Mouse (Mus musculus): Measurements from ENCODE around the gene Ndst4. TPM values are rescaled to one million over a fixed set of nuclear protein-coding genes. Genes with fewer than 3 reads are reported as not detected.

The Ndst4 gene
- polyA plus RNA-seq, 1 experiment: 0.08 TPM

DNA sequence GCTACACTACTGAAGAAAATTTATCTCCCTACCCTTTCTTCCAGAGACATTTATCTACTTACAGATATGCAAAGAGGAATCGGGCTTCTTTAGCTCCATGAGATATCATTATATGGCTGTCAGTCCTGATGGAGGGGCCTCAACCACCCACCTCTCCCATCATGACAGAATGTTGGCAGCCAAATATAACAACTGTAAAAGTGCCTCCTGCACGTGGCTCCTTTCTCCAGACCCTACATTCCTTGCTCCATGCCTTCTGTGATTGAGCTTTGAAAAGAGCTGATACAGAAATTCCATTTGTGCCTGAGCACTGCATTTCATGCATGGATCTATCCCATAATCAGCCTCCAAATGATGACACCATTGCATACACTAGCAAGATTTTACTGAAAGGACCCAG is 331.1 kb downstream of the Ndst4 start:
- H3K4me1 ChIP-seq (ENCODE audit: control insufficient read depth, insufficient read depth, low read length): no peaks in the 10 kb centered on the region
- no peak for DNase-seq
- 64% methylated on average over 2 of the region's 2 CpGs for WGBS
- no peak overlapping the region for H3K27ac ChIP-seq (ENCODE audit: insufficient read depth, low read depth, low read length)
- no peaks in the 10 kb centered on the region for H3K36me3 ChIP-seq (ENCODE audit: control insufficient read depth, insufficient read depth, low read length)
- TF ChIP-seq CTCF (conservative IDR thresholded peaks at IDR 0.05; ENCODE audit: insufficient read depth, insufficient read length, low read depth, low read length) (no peak), POLR2A (IDR thresholded peaks at IDR 0.05; ENCODE audit: low read depth, low read length) (no peak)
- no peak overlapping the region for H3K4me3 ChIP-seq (ENCODE audit: insufficient read depth, low read depth, low read length)
- no peaks in the 10 kb centered on the region for H3K27me3 ChIP-seq (replicated peaks; ENCODE audit: control insufficient read depth, insufficient read depth, low read length)

DNA sequence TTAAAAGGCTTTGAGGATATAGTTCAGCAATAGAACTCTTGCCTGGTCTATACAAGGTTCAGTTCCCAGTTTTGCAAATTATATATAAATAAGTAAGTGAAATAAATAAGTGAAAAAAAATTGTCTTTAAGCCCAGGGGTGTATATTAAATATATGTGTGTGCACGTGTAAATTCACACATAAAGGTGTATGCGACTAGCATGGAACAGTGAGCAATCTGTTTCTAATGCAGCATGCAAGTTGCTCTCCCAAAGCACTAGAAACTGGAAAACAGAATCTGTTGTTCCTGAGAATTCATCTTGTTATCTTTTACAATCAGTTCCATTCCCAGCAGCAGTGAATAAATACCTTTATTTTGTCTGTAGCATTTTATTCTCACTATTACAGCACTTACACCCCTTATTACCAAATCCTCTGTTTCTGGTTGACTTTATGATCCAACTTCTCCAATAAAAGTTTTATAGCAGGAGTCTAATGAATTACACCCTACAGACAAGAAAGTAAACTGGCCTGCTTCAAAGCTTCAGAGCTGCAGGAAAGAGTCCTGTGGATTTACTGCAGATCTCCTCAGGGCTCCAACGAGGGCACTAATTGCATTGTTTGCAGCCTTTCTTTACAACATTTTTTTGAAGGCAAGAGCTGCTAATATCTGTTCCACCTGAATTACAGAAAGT is 340.7 kb downstream of the Ndst4 start:
- no peaks in the 10 kb centered on the region for H3K36me3 ChIP-seq (ENCODE audit: control insufficient read depth, insufficient read depth, low read length)
- no peaks in the 10 kb centered on the region for H3K27me3 ChIP-seq (replicated peaks; ENCODE audit: control insufficient read depth, insufficient read depth, low read length)
- no peak for DNase-seq
- no peak overlapping the region for H3K27ac ChIP-seq (ENCODE audit: insufficient read depth, low read depth, low read length)
- TF ChIP-seq CTCF (conservative IDR thresholded peaks at IDR 0.05; ENCODE audit: insufficient read depth, insufficient read length, low read depth, low read length) (no peak), POLR2A (IDR thresholded peaks at IDR 0.05; ENCODE audit: low read depth, low read length) (no peak)
- H3K4me1 ChIP-seq (ENCODE audit: control insufficient read depth, insufficient read depth, low read length): no peaks in the 10 kb centered on the region
- WGBS: 41% methylated on average over 3 of the region's 3 CpGs
- no peak overlapping the region for H3K4me3 ChIP-seq (ENCODE audit: insufficient read depth, low read depth, low read length)

DNA sequence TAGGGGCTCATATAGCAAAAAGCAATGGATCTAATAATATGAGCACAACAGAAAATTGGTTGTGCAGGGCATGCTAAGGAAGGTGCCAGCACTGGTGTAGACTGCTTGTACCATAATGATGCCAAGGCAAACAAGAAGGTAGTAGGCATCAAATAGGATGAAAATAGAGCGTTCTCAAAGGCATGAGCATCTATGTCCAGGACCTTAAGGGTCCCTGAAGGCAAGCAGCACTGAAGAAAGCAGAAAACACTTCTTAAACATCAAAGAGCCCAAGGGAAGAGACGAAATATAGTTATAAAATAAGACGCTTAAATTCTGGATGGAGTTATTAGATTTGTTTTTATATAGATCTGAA is 341.2 kb downstream of the Ndst4 start:
- DNase-seq: no peak
- Histone ChIP-seq H3K4me3 (ENCODE audit: insufficient read depth, low read depth, low read length) (no peak overlapping the region), H3K36me3 (ENCODE audit: control insufficient read depth, insufficient read depth, low read length) (no peaks in the 10 kb centered on the region), H3K4me1 (ENCODE audit: control insufficient read depth, insufficient read depth, low read length) (no peaks in the 10 kb centered on the region), H3K27me3 (replicated peaks; ENCODE audit: control insufficient read depth, insufficient read depth, low read length) (no peaks in the 10 kb centered on the region), H3K27ac (ENCODE audit: insufficient read depth, low read depth, low read length) (no peak overlapping the region)
- no peak for TF ChIP-seq POLR2A (IDR thresholded peaks at IDR 0.05; ENCODE audit: low read depth, low read length)
- no peak for TF ChIP-seq CTCF (conservative IDR thresholded peaks at IDR 0.05; ENCODE audit: insufficient read depth, insufficient read length, low read depth, low read length)
- whole genome bisulfite sequencing: 55% methylated on average over 3 of the region's 3 CpGs

DNA sequence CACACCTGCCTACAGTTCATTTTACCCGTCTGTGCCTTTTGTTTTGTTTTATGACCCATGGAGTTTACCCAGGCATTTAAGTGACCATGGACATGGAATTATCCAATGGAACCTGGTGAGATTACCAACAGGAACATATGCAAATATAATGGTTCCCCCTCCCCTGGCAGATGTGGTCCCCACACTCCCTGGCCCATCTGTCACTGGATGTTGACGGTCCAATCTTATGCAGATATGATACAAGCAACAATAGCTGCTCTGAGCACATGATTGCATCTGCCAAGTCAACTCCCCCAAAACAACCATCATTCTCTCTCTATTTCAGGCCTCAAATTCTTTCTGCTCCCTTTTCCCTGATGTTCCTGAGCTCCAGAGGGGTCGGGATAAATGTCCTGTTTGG is 342.5 kb downstream of the Ndst4 start:
- WGBS: 40% methylated on average over 3 of the region's 3 CpGs
- no peak overlapping the region for H3K4me3 ChIP-seq (ENCODE audit: insufficient read depth, low read depth, low read length)
- H3K27me3 ChIP-seq (replicated peaks; ENCODE audit: control insufficient read depth, insufficient read depth, low read length): no peaks in the 10 kb centered on the region
- no peaks in the 10 kb centered on the region for H3K36me3 ChIP-seq (ENCODE audit: control insufficient read depth, insufficient read depth, low read length)
- no peaks in the 10 kb centered on the region for H3K4me1 ChIP-seq (ENCODE audit: control insufficient read depth, insufficient read depth, low read length)
- no peak overlapping the region for H3K27ac ChIP-seq (ENCODE audit: insufficient read depth, low read depth, low read length)
- TF ChIP-seq POLR2A (IDR thresholded peaks at IDR 0.05; ENCODE audit: low read depth, low read length): no peak
- no peak for DNase-seq

DNA sequence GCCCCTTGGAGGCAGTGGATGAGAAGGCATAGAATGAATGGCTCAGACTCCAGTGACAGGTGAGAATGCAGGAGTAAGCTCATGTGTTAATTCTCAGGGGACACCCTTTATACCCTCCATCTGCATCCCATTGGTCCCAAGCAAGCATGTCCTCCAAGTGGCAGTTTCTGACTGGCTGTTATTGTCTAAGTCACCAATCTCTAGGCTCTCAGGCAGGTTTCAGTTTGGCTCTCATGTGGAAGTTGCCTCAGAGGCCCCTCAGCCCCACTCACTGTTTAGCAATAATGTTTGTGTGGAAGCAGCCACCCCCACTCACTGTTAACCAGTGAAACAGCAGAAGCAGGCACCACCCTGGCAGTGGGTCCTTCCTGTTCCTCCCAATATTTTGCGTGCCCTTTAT is 353.0 kb downstream of the Ndst4 start:
- Histone ChIP-seq H3K36me3 (ENCODE audit: control insufficient read depth, insufficient read depth, low read length) (no peaks in the 10 kb centered on the region), H3K4me1 (ENCODE audit: control insufficient read depth, insufficient read depth, low read length) (no peaks in the 10 kb centered on the region), H3K4me3 (ENCODE audit: insufficient read depth, low read depth, low read length) (no peak overlapping the region), H3K27ac (ENCODE audit: insufficient read depth, low read depth, low read length) (no peak overlapping the region), H3K27me3 (replicated peaks; ENCODE audit: control insufficient read depth, insufficient read depth, low read length) (no peaks in the 10 kb centered on the region)
- no peak for DNase-seq
- no peak for TF ChIP-seq CTCF (conservative IDR thresholded peaks at IDR 0.05; ENCODE audit: insufficient read depth, insufficient read length, low read depth, low read length)
- TF ChIP-seq POLR2A (IDR thresholded peaks at IDR 0.05; ENCODE audit: low read depth, low read length): no peak
- WGBS: 74% methylated on average over 1 of the region's 1 CpGs

DNA sequence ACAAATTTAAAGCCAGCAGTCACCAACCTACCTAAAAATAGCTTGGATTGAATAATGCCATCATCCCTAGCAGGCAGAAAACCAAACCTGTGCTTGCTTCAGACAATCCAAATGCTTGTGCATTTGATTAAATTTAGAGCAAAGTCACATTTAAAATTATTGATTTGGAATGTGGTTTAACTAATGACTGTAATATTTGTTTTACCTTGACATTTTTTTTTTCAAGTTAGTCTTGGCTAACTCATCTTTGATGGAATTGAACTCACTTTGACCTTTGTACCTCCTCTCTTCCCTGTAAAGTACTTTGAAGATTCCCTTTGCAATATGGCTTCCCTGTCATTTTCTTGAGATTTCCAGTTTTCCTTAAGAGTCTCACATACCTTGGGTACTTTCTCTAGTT is 356.8 kb downstream of the Ndst4 start:
- TF ChIP-seq POLR2A (IDR thresholded peaks at IDR 0.05; ENCODE audit: low read depth, low read length) (no peak), CTCF (conservative IDR thresholded peaks at IDR 0.05; ENCODE audit: insufficient read depth, insufficient read length, low read depth, low read length) (no peak)
- Histone ChIP-seq H3K4me1 (ENCODE audit: control insufficient read depth, insufficient read depth, low read length) (no peaks in the 10 kb centered on the region), H3K27me3 (replicated peaks; ENCODE audit: control insufficient read depth, insufficient read depth, low read length) (no peaks in the 10 kb centered on the region), H3K4me3 (ENCODE audit: insufficient read depth, low read depth, low read length) (no peak overlapping the region), H3K36me3 (ENCODE audit: control insufficient read depth, insufficient read depth, low read length) (no peaks in the 10 kb centered on the region), H3K27ac (ENCODE audit: insufficient read depth, low read depth, low read length) (no peak overlapping the region)
- DNase-seq: no peak
